Mouse (Mus musculus) splenic B cell, adult 2 months (primary cell): ENCODE measurements around the gene Prkar1b.

Experiments used
- DNase-seq: peaks from one replicate; pipeline ENCODE4 v3.0.0-alpha.2; 2011; ENCODE audit warnings: low read depth, low spot score
- H3K27me3 ChIP-seq: 2 replicates; pipeline ENCODE4 v1.6.1; 2012; ENCODE audit warnings: mild to moderate bottlenecking, low read length, moderate library complexity, mixed read lengths; ENCODE audit not compliant: control insufficient read depth, poor library complexity, insufficient read depth, severe bottlenecking
- H3K36me3 ChIP-seq: 2 replicates; pipeline ENCODE4 v1.6.1; 2012; ENCODE audit warnings: mild to moderate bottlenecking, low read length, moderate library complexity, mixed read lengths; ENCODE audit not compliant: control insufficient read depth, poor library complexity, insufficient read depth, severe bottlenecking

Gene Prkar1b

GRCm38 (mm10) chr5:139134501-139134900, 15.3 kb downstream of the Prkar1b start:
- no peak for DNase-seq
- no peaks in the 10 kb centered on the region for H3K27me3 ChIP-seq
- H3K36me3 ChIP-seq, result no peaks in the 10 kb centered on the region

GRCm38 (mm10) chr5:139130351-139130750, 19.4 kb downstream of the Prkar1b start:
- no peak for DNase-seq
- no peaks in the 10 kb centered on the region for H3K36me3 ChIP-seq

GRCm38 (mm10) chr5:139129572-139130151, 20.1 kb downstream of the Prkar1b start:
- DNase-seq, result no peak
- no peaks in the 10 kb centered on the region for H3K27me3 ChIP-seq
- no peaks in the 10 kb centered on the region for H3K36me3 ChIP-seq

More at GRCm38 (mm10) chr5:139130351-139130750, 19.4 kb downstream of the Prkar1b start:
- no peaks in the 10 kb centered on the region for H3K27me3 ChIP-seq

GRCm38 (mm10) chr5:139129078-139129477, 20.7 kb downstream of the Prkar1b start:
- Histone ChIP-seq H3K27me3 (no peaks in the 10 kb centered on the region), H3K36me3 (no peaks in the 10 kb centered on the region)
- no peak for DNase-seq

- no peaks in the 10 kb centered on the region for H3K36me3 ChIP-seq
- no peak for DNase-seq
- H3K27me3 ChIP-seq, result no peaks in the 10 kb centered on the region
Measured at GRCm38 (mm10) chr5:139128476-139129065, 21.2 kb downstream of the Prkar1b start.

GRCm38 (mm10) chr5:139125717-139126116, 24.1 kb downstream of the Prkar1b start:
- H3K36me3 ChIP-seq, result no peaks in the 10 kb centered on the region
- no peak for DNase-seq
- H3K27me3 ChIP-seq, result no peaks in the 10 kb centered on the region

GRCm38 (mm10) chr5:139118961-139119276, 30.9 kb downstream of the Prkar1b start:
- Histone ChIP-seq H3K36me3 (no peaks in the 10 kb centered on the region), H3K27me3 (no peaks in the 10 kb centered on the region)
- no peak for DNase-seq

GRCm38 (mm10) chr5:139118139-139118960, 31.5 kb downstream of the Prkar1b start:
- Histone ChIP-seq H3K27me3 (no peaks in the 10 kb centered on the region), H3K36me3 (no peaks in the 10 kb centered on the region)
- DNase-seq, result no peak

- no peaks in the 10 kb centered on the region for H3K27me3 ChIP-seq
- H3K36me3 ChIP-seq, result no peaks in the 10 kb centered on the region
- DNase-seq, result no peak
Measured at GRCm38 (mm10) chr5:139115507-139115906, 34.3 kb downstream of the Prkar1b start.

GRCm38 (mm10) chr5:139114876-139115275, 34.9 kb downstream of the Prkar1b start:
- Histone ChIP-seq H3K27me3 (no peaks in the 10 kb centered on the region), H3K36me3 (no peaks in the 10 kb centered on the region)
- no peak for DNase-seq

- DNase-seq, result no peak
- no peaks in the 10 kb centered on the region for H3K27me3 ChIP-seq
- no peaks in the 10 kb centered on the region for H3K36me3 ChIP-seq
Measured at GRCm38 (mm10) chr5:139112418-139112817, 37.4 kb downstream of the Prkar1b start.

GRCm38 (mm10) chr5:139111991-139112390, 37.8 kb downstream of the Prkar1b start:
- no peak for DNase-seq
- H3K36me3 ChIP-seq, result no peaks in the 10 kb centered on the region
- no peaks in the 10 kb centered on the region for H3K27me3 ChIP-seq

- DNase-seq, result no peak
- Histone ChIP-seq H3K27me3 (no peaks in the 10 kb centered on the region), H3K36me3 (no peaks in the 10 kb centered on the region)
Measured at GRCm38 (mm10) chr5:139110140-139110855, 39.5 kb downstream of the Prkar1b start.

- Histone ChIP-seq H3K27me3 (no peaks in the 10 kb centered on the region), H3K36me3 (no peaks in the 10 kb centered on the region)
- DNase-seq, result no peak
Measured at GRCm38 (mm10) chr5:139107815-139108214, 42.0 kb downstream of the Prkar1b start.

- DNase-seq, result no peak
- H3K27me3 ChIP-seq, result no peaks in the 10 kb centered on the region
Measured at GRCm38 (mm10) chr5:139101783-139102182, 48.0 kb downstream of the Prkar1b start.

More at GRCm38 (mm10) chr5:139101783-139102182, 48.0 kb downstream of the Prkar1b start:
- no peaks in the 10 kb centered on the region for H3K36me3 ChIP-seq
